Mouse (Mus musculus) intestine, embryonic 16.5 days (tissue): ENCODE measurements around the gene Babam2. TPM values are rescaled to one million over a fixed set of nuclear protein-coding genes. Genes with fewer than 3 reads are reported as not detected.
A peak's percentile ranks its signal among the peaks of the same experiment; 100 is the strongest.
"Not testable (repeated sequence)": the region's sequence is repeated elsewhere in the genome, so short reads cannot be mapped to it uniquely, and the experiment has no call there.

Experiments
- ATAC-seq: fragments of 200-750 bp; cut with Nextera tagmentation; 2 replicates; pipeline ENCODE4 v1.8.0; 2017; ENCODE audit warnings: moderate TSS enrichment, moderate library complexity
- H3K27ac ChIP-seq: fragments of 300-500 bp; sonication (generic); 2 replicates; pipeline ENCODE4 v1.5.1; 2014; ENCODE audit warnings: mild to moderate bottlenecking, low read length
- H3K27me3 ChIP-seq: fragments of 300-500 bp; sonication (generic); replicated peaks from 2 replicates; pipeline ENCODE4 v1.6.1; 2014; ENCODE audit warnings: low read length, control low read depth, mixed read lengths; ENCODE audit not compliant: control insufficient read depth, insufficient read depth
- H3K36me3 ChIP-seq: fragments of 300-500 bp; sonication (generic); 2 replicates; pipeline ENCODE4 v1.6.1; 2014; ENCODE audit warnings: low read length, control low read depth; ENCODE audit not compliant: control insufficient read depth, insufficient read depth
- H3K4me1 ChIP-seq: fragments of 300-500 bp; sonication (generic); 2 replicates; pipeline ENCODE4 v1.6.1; 2014; ENCODE audit warnings: low read length, control low read depth, mixed read lengths; ENCODE audit not compliant: control insufficient read depth, insufficient read depth
- H3K4me2 ChIP-seq: fragments of 300-500 bp; sonication (generic); 2 replicates; pipeline ENCODE4 v1.6.1; 2014; ENCODE audit warnings: low read depth, low read length, control low read depth
- H3K4me3 ChIP-seq: fragments of 300-500 bp; sonication (generic); 2 replicates; pipeline ENCODE4 v1.5.1; 2014; ENCODE audit warnings: mild to moderate bottlenecking, low read length
- H3K9ac ChIP-seq: fragments of 300-500 bp; sonication (generic); 2 replicates; pipeline ENCODE4 v1.6.1; 2014; ENCODE audit warnings: low read depth, low read length
- H3K9me3 ChIP-seq: fragments of 300-500 bp; sonication (generic); 2 replicates; pipeline ENCODE4 v1.6.1; 2016; ENCODE audit warnings: low read length, control low read depth; ENCODE audit not compliant: control insufficient read depth
- WGBS: fragments of 180-500 bp; shearing (Covaris S2); extraction: QIAGEN DNeasy Blood & Tissue Kit; methylation state at CpG from one replicate; pipeline ENCODE4 v1.1.7; 2014; 5-methylcytosine and 5-hydroxymethylcytosine counted together
- polyA plus RNA-seq: library from polyadenylated mRNA; unstranded; fragments of >200 nt; fragmentation: Nextera tagmentation; extraction: Ambion mirVana; gene quantifications from 2 replicates; pipeline ENCODE4 v1.2.1, GENCODE M21; 2015

The Babam2 gene
- polyA plus RNA-seq, 1 experiment from 2014 or later: 69.0 TPM

DNA sequence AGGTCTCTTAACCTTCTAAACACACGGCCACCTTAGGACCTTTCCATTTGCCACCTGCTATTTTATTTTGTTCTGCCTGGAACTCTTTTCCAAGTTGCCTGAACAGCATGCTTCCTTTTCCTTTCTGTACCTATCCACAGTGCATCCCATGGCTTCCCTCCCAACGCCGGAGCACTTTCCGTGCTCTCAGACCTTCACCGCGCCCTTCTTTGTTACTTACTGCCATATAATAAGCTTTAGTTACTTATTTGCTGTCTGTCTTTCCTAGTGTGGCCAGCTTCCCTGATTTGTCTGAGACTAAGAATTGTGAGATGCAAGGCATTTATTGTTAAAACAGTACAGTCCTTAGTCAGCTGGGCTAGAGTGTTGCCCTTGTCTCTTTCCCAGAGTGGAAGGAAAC lies 94.9 kb downstream of the Babam2 start:
- WGBS: 69% methylated on average over 6 of the region's 6 CpGs
- H3K4me2 ChIP-seq: no peak overlapping the region
- no peak overlapping the region for H3K4me3 ChIP-seq

DNA sequence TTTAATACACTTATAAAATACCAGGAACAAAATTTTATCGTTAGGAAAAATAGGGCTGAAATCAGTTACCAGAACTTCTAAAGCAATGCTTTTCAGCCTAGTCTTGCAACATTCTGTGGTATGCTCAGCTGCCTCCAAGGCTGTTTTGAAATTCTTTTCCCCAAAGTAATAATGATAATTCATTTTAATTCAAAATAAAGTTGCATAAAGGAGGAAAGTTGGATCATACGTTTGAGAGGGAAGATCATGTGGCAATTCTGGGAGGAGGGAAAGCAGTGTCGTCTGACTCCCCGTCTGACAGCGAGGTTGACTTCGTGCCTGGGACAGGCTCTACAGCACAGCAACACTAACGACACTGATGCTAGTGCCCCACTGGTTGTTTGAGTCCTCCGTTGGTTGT lies 95.4 kb downstream of the Babam2 start:
- Histone ChIP-seq H3K9ac (no peak overlapping the region), H3K36me3 (no peaks in the 10 kb centered on the region), H3K4me3 (no peak overlapping the region), H3K4me1 (no peaks in the 10 kb centered on the region), H3K9me3 (no peaks in the 10 kb centered on the region), H3K4me2 (no peak overlapping the region), H3K27me3 (no peaks in the 10 kb centered on the region), H3K27ac (no peak overlapping the region)
- no peak for ATAC-seq
- 81% methylated on average over 8 of the region's 8 CpGs for WGBS

More for the DNA sequence above, 94.9 kb downstream of the Babam2 start:
- no peak overlapping the region for H3K9ac ChIP-seq
- no peaks in the 10 kb centered on the region for H3K36me3 ChIP-seq
- no peaks in the 10 kb centered on the region for H3K27me3 ChIP-seq
- H3K27ac ChIP-seq: no peak overlapping the region
- peak; percentile 44; the same call in 1 of the 2 replicates for ATAC-seq
- no peaks in the 10 kb centered on the region for H3K4me1 ChIP-seq
- H3K9me3 ChIP-seq: no peaks in the 10 kb centered on the region

DNA sequence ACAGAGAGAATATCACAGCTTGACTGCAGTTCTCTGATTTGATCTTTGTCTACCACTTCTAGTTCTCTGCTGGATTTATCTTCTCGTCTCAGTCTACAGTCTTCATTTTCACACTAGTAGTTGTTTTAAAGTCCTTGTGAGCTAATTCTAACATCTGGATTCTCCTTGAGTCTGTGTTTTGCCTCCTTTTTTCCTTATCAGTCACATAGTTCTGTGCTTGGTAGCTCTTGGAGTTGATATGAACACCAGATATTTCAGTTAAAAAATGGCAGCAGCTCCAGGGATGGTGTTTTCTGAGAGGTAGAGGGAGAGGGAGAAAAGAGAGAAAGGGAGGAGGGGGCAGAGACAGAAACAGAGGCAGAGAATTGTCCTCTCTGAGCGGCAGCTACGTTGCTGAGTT lies 97.9 kb downstream of the Babam2 start:
- Histone ChIP-seq H3K9ac (no peak overlapping the region), H3K4me3 (no peak overlapping the region), H3K27me3 (no peaks in the 10 kb centered on the region), H3K9me3 (no peaks in the 10 kb centered on the region), H3K4me1 (no peaks in the 10 kb centered on the region), H3K27ac (no peak overlapping the region), H3K36me3 (no peaks in the 10 kb centered on the region), H3K4me2 (no peak overlapping the region)
- ATAC-seq: no peak
- 91% methylated on average over 3 of the region's 3 CpGs for WGBS

DNA sequence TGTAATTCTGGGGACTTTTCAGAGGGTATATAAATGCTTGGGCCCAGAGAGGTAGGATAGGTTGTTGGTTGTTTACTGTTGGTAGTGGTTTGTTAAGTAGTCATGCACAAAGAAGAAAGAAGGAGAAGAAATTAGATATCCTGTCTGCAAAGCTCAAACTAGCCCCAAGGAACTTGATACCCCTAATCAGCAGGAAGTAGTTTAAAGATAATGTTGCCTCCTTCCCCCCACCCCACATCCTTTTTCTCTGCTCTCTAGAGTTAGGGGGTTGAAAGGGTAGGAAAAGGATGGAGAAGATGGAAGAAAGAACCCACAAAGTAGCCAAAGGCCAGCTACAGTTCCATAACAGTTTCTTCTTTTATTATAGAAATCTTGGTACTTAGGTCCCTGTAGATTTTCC lies 99.5 kb downstream of the Babam2 start:
- no peaks in the 10 kb centered on the region for H3K27me3 ChIP-seq
- H3K9me3 ChIP-seq: no peaks in the 10 kb centered on the region
- H3K9ac ChIP-seq: no peak overlapping the region
- H3K4me2 ChIP-seq: no peak overlapping the region
- no peaks in the 10 kb centered on the region for H3K36me3 ChIP-seq
- H3K27ac ChIP-seq: no peak overlapping the region
- H3K4me1 ChIP-seq: no peaks in the 10 kb centered on the region
- ATAC-seq: no peak
- no peak overlapping the region for H3K4me3 ChIP-seq

DNA sequence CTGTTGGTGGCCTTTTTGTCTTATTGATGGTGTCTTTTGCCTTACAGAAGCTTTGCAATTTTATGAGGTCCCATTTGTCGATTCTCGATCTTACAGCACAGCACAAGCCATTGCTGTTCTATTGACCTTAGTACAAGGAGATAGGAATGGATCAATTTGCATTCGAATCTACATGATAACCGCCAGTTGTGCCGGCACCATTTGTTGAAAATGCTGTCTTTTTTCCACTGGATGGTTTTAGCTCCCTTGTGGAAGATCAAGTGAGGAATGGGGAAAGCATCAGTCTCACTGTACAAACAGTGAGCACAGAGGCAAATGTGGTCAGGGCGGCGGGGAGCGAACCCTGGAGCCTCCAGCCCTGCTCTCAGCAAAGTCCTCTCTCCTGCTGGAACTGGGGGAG lies 106.7 kb downstream of the Babam2 start:
- H3K9me3 ChIP-seq, H3K27me3 ChIP-seq, ATAC-seq, H3K4me1 ChIP-seq, H3K9ac ChIP-seq, H3K27ac ChIP-seq, H3K4me2 ChIP-seq, H3K36me3 ChIP-seq, H3K4me3 ChIP-seq: not testable (repeated sequence)
- 82% methylated on average over 8 of the region's 8 CpGs for WGBS

DNA sequence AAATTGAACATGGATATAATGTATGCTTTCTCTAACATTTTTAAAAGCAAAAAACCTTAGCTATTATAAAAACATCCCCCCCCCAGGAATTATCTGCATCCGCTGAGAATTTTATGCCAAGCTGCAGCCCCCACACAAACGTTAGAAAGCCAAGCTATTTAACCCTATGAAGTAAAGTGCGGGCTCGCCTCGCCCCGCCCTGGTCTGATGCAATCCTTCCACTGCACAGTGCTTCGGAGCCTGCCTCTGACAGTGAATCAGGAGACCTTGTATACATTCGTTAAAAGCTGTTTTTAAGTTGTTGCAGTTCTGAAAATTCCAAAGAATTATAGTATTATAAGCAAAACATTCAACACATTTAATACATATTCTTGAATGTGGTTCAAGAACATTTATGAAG lies 107.3 kb downstream of the Babam2 start:
- Histone ChIP-seq H3K9ac (no peak overlapping the region), H3K4me1 (no peaks in the 10 kb centered on the region), H3K36me3 (no peaks in the 10 kb centered on the region), H3K4me2 (no peak overlapping the region), H3K27ac (no peak overlapping the region), H3K4me3 (no peak overlapping the region), H3K27me3 (no peaks in the 10 kb centered on the region), H3K9me3 (no peaks in the 10 kb centered on the region)
- 55% methylated on average over 8 of the region's 8 CpGs for WGBS
- peak; percentile 84 for ATAC-seq

DNA sequence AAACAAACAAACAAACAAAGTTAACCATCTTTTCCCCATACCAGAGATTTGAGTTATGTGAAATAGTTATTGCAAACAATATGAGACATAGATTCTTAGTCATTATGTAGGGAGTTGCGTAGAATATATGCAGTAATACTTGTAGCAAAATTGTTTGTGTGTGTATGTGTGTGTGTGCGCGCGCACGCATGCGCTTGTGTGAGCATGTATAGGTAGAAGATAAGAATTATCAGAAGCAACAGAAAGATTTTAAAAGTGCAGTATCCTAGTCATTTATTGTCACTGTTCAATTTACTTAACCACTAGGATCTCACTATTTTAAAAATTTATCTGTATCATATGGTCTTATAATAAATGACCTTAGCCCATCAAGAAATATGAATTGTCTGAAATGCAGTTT lies 109.8 kb downstream of the Babam2 start:
- no peak overlapping the region for H3K4me2 ChIP-seq
- no peak overlapping the region for H3K4me3 ChIP-seq
- no peaks in the 10 kb centered on the region for H3K9me3 ChIP-seq
- H3K36me3 ChIP-seq: no peaks in the 10 kb centered on the region
- peaks cover 7% of the 10 kb centered on the region; the same call in 1 of the 2 replicates for H3K4me1 ChIP-seq
- no peak overlapping the region for H3K27ac ChIP-seq
- no peak overlapping the region for H3K9ac ChIP-seq
- ATAC-seq: no peak
- no peaks in the 10 kb centered on the region for H3K27me3 ChIP-seq
- WGBS: 99% methylated on average over 6 of the region's 6 CpGs

DNA sequence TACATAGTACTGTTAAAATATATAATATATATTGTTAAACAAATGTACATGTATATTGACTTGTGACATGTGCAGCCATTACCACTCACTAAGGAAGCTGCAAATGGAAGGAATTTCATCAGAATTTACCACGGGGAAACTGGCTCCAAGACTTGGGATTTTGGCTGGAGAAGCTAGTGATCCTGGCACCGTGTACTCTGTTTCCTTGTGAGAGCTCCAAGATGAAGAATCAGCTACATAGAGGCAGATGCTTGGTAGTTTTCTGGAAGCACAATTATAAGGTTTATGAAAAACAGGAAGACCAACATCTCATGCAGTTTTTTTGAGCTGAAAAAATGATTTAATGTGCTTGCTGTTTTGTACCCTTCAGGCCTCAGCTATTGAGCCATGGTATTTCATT lies 110.8 kb downstream of the Babam2 start:
- peaks cover 7% of the 10 kb centered on the region; the same call in 1 of the 2 replicates for H3K4me1 ChIP-seq
- H3K9me3 ChIP-seq: no peaks in the 10 kb centered on the region
- H3K36me3 ChIP-seq: no peaks in the 10 kb centered on the region
- ATAC-seq: no peak
- no peak overlapping the region for H3K27ac ChIP-seq
- no peak overlapping the region for H3K9ac ChIP-seq
- H3K4me3 ChIP-seq: no peak overlapping the region
- 86% methylated on average over 2 of the region's 2 CpGs for WGBS
- no peak overlapping the region for H3K4me2 ChIP-seq
- H3K27me3 ChIP-seq: no peaks in the 10 kb centered on the region

DNA sequence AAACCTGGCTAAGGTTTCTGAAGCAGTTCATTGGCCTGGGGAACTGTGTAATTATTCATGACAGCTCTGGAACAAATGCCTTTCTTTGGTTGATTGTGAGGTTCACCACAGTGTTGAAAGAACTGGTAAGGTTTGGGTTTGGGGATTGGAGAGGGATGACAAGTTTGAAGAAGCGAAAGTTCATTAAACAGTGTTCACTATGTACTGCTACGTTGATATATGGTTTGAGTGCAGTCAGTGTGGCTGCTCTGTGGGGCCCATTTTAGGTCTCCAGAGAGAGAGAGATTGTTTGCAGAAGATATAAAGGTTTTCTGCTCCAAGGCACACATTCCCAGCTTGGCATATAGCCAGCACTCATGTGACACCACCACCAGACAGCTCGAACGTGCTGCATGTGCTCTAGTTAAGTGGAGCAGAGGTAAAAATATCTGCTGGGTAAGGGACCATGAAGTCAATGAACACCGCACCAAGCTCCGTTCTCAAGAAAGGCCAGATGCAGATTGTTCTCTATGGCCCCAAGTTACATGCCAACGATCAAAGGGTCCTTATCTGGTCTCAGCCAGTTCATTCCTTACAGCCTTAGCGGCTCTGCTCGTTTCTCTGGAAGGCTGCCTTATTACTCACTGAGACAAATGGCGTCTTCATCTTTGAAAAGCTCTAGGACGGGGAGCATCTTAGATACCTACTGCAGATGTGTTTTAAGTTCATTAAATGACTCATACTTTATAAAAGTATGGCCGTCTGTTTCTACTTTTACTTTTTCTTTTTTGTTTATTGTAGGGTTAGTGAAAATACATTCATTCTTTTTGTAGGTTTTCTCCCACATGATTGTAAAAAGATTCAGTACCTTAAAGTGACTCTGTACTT lies 113.5 kb downstream of the Babam2 start:
- peak overlapping the region; percentile 88 for H3K27ac ChIP-seq
- H3K27me3 ChIP-seq: no peaks in the 10 kb centered on the region
- H3K4me3 ChIP-seq: no peak overlapping the region
- no peaks in the 10 kb centered on the region for H3K9me3 ChIP-seq
- H3K36me3 ChIP-seq: no peaks in the 10 kb centered on the region
- peak; percentile 96 for ATAC-seq
- peaks cover 7% of the 10 kb centered on the region; the same call in 1 of the 2 replicates for H3K4me1 ChIP-seq
- whole genome bisulfite sequencing: 25% methylated on average over 12 of the region's 12 CpGs
- peak overlapping the region; percentile 16; the same call in 1 of the 2 replicates for H3K4me2 ChIP-seq
- no peak overlapping the region for H3K9ac ChIP-seq

DNA sequence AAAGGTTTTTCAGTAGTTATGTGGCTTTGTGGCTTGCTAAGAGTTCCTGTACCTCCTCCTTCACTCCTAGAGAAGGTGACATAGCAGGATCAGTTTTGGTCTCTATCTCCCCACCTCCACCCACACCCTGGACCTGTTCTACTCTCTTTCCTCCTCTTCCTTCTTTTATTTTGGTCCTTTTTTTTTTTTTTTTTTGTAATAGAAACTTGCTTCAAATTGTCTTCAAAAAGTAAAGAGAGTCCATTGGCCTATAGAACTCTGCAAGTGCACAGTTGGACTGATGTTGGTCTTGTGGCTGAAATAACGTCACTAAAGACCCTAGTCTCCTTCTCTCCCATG lies 114.1 kb downstream of the Babam2 start:
- no peak overlapping the region for H3K9ac ChIP-seq
- no peaks in the 10 kb centered on the region for H3K9me3 ChIP-seq
- no peaks in the 10 kb centered on the region for H3K36me3 ChIP-seq
- no peak overlapping the region for H3K4me3 ChIP-seq
- 83% methylated on average over 1 of the region's 1 CpGs for WGBS
- no peaks in the 10 kb centered on the region for H3K27me3 ChIP-seq
- no peak overlapping the region for H3K4me2 ChIP-seq
- ATAC-seq: no peak
- H3K4me1 ChIP-seq: peaks cover 7% of the 10 kb centered on the region; the same call in 1 of the 2 replicates
- peak overlapping the region; percentile 66; the same call in 1 of the 2 replicates for H3K27ac ChIP-seq
